11 mouse cellular contexts compared by ENCODE assay signal in the genomic region with DNA sequence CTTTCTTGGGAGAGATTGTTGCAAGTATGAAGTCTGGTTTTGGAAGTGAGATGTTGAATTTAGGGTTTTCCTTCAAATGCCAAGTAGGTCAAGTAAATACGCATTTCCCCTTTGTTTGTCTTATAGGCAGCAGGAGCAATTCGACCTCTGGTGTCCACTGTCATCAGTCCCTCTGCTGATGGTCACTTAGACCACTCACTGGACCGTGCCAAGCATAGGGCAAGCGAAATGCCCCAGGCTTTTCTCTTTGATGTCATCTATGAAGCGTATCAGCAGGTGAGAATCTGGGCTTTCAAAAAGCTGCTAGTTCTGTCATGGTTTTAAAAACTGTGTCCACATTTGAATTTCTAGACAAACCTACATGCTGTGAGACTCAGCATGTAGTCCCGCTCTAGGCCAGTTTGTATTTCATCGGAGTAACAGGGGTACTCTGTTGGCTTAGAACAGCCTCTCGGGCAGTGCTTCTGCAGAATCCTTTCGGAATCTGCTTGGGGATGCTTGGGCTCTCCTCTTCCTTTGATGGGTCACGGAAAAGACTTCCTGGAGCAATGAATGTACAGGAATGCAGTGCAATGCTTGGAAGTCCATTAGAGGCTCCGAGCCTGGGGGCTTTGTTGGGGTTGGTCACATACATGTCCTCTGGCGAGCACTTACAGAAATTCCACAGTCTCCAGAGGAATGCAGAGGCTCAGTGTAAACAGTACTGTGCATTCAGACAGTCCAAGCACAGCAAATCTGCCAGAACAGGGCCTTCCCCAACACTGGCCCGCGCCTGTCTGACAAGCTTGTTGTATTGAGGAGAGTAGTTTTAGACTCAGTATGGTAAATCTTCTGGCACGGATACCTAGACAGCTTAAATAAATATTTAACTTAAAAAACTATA. TPM values are rescaled to one million over a fixed set of nuclear protein-coding genes. Genes with fewer than 3 reads are reported as not detected.
DNase-seq lines count a peak whose midpoint lies in the region; ATAC-seq lines count a peak whose summit lies in the region.
"Had no signal": no experiment of that assay in that cellular context is flagged by ENCODE, and none has a peak within 500 bp of the region (broad histone marks: within the 10 kb centered on the region; RNA-seq: fewer than 3 reads in every experiment).

No protein-coding gene starts in this region.

- 84% methylated on average over 15 of the region's 15 CpGs for WGBS in limb, embryonic 11.5 days
- WGBS in limb, embryonic 10.5 days: 76% methylated on average over 15 of the region's 15 CpGs
- WGBS in embryonic facial prominence, embryonic 10.5 days: 51% methylated on average over 15 of the region's 15 CpGs
- 45% methylated on average over 15 of the region's 15 CpGs for WGBS in neural tube, embryonic 12.5 days

- H3K4me1 ChIP-seq in limb, embryonic 11.5 days (ENCODE audit: control insufficient read depth, insufficient read depth, low read length): no peaks in the 10 kb centered on the region
- H3K4me1 ChIP-seq in limb, embryonic 10.5 days: 0 out of 2 replicates have a peak, but pooled peaks cover 3% of the 10 kb centered on the region
- H3K4me1 ChIP-seq in embryonic facial prominence, embryonic 10.5 days: peaks cover 21% of the 10 kb centered on the region
- H3K4me1 ChIP-seq in neural tube, embryonic 12.5 days: no peaks in the 10 kb centered on the region; the same call in 1 of the 2 replicates
- H3K4me1 ChIP-seq: heart, embryonic 13.5 days had no signal

- no peak overlapping the region for H3K4me3 ChIP-seq in limb, embryonic 11.5 days (ENCODE audit: low read depth, low read length)
- H3K4me3 ChIP-seq in limb, embryonic 10.5 days: no peak overlapping the region
- H3K4me3 ChIP-seq in embryonic facial prominence, embryonic 10.5 days: no peak overlapping the region
- H3K4me3 ChIP-seq in neural tube, embryonic 12.5 days: no peak overlapping the region
- H3K4me3 ChIP-seq: heart, embryonic 13.5 days had no signal

- H3K27me3 ChIP-seq in limb, embryonic 11.5 days (ENCODE audit: control insufficient read depth, insufficient read depth, low read length): no peaks in the 10 kb centered on the region
- H3K27me3 ChIP-seq in limb, embryonic 10.5 days (ENCODE audit: low read depth, poor library complexity, severe bottlenecking): no peaks in the 10 kb centered on the region
- H3K27me3 ChIP-seq in embryonic facial prominence, embryonic 10.5 days (replicated peaks; ENCODE audit: low read depth, poor library complexity, severe bottlenecking): no peaks in the 10 kb centered on the region
- H3K27me3 ChIP-seq in neural tube, embryonic 12.5 days (replicated peaks): no peaks in the 10 kb centered on the region
- H3K27me3 ChIP-seq: heart, embryonic 13.5 days had no signal

- no peaks in the 10 kb centered on the region for H3K36me3 ChIP-seq in limb, embryonic 11.5 days (ENCODE audit: control insufficient read depth, insufficient read depth, low read length)
- no peaks in the 10 kb centered on the region for H3K36me3 ChIP-seq in limb, embryonic 10.5 days
- H3K36me3 ChIP-seq in embryonic facial prominence, embryonic 10.5 days (replicated peaks): no peaks in the 10 kb centered on the region
- H3K36me3 ChIP-seq in neural tube, embryonic 12.5 days: no peaks in the 10 kb centered on the region
- H3K36me3 ChIP-seq: heart, embryonic 13.5 days had no signal

- 0 out of 2 replicates have a peak, but pooled peaks have one; percentile 57 for ATAC-seq in limb, embryonic 11.5 days (ENCODE audit: insufficient number of reproducible peaks, low FRiP score, low TSS enrichment, low read depth)
- 0 out of 2 replicates have a peak, but pooled peaks have one; percentile 35 for ATAC-seq in neural tube, embryonic 12.5 days (ENCODE audit: low FRiP score, low read depth)

- no peak for DNase-seq in limb, embryonic 11.5 days (ENCODE audit: low spot score)
- no peak for DNase-seq in limb, embryonic 10.5 days (ENCODE audit: low spot score)
- peak; percentile 44 for DNase-seq in embryonic facial prominence, embryonic 10.5 days (ENCODE audit: low spot score)
- peak; percentile 7 for DNase-seq in kidney, adult 9 months
- no peak for DNase-seq in heart, adult 9 months (ENCODE audit: low spot score in 2 of 2)
- no peak for DNase-seq in layer of hippocampus, adult 9-10 months (ENCODE audit: low spot score)
- DNase-seq in spleen, adult 12 weeks (ENCODE audit: low spot score): no peak
- DNase-seq: right cerebral cortex, postnatal 14 days had no signal

- H3K27ac ChIP-seq in limb, embryonic 11.5 days (replicated peaks; ENCODE audit: low read depth, low read length): no peak overlapping the region
- no peak overlapping the region for H3K27ac ChIP-seq in limb, embryonic 10.5 days
- H3K27ac ChIP-seq in embryonic facial prominence, embryonic 10.5 days (replicated peaks): no peak overlapping the region
- H3K27ac ChIP-seq in neural tube, embryonic 12.5 days: no peak overlapping the region
- H3K27ac ChIP-seq: heart, embryonic 13.5 days; liver, embryonic 14.5 days had no signal

- H3K9me3 ChIP-seq in limb, embryonic 11.5 days (ENCODE audit: control insufficient read depth, low read length): no peaks in the 10 kb centered on the region
- H3K9me3 ChIP-seq in limb, embryonic 10.5 days (replicated peaks): no peaks in the 10 kb centered on the region
- no peaks in the 10 kb centered on the region for H3K9me3 ChIP-seq in embryonic facial prominence, embryonic 10.5 days
- no peaks in the 10 kb centered on the region for H3K9me3 ChIP-seq in neural tube, embryonic 12.5 days
- H3K9me3 ChIP-seq: heart, embryonic 13.5 days had no signal

- H3K9ac ChIP-seq in limb, embryonic 11.5 days (ENCODE audit: low read length): no peak overlapping the region
- H3K9ac ChIP-seq in neural tube, embryonic 12.5 days: no peak overlapping the region
- H3K9ac ChIP-seq: heart, embryonic 13.5 days; liver, embryonic 14.5 days had no signal

- no peak overlapping the region for H3K4me2 ChIP-seq in limb, embryonic 11.5 days (ENCODE audit: low read depth, severe bottlenecking)
- H3K4me2 ChIP-seq in neural tube, embryonic 12.5 days (replicated peaks): no peak overlapping the region
- H3K4me2 ChIP-seq: heart, embryonic 13.5 days had no signal

RNA-seq across cellular contexts. Expression of a gene that starts 44.4 kb away (rescaled TPM):
- 2.0 and 2.7 TPM in 2 replicates for polyA plus RNA-seq in limb, embryonic 11.5 days (2014; fragmentation: Nextera tagmentation; extraction: Ambion mirVana)
- 0.49 and 0.91 TPM in 2 replicates for polyA plus RNA-seq in limb, embryonic 10.5 days (2016; fragmentation: Nextera tagmentation; extraction: Ambion mirVana)
- polyA plus RNA-seq in embryonic facial prominence, embryonic 10.5 days (2016; fragmentation: Nextera tagmentation; extraction: Ambion mirVana): 0.64 and 0.68 TPM in 2 replicates
- polyA plus RNA-seq in neural tube, embryonic 12.5 days (2016; fragmentation: Nextera tagmentation; extraction: Ambion mirVana): 1.3 and 1.4 TPM in 2 replicates

RNA-seq across cellular contexts. Expression of a gene that starts 45.2 kb away (rescaled TPM):
- polyA plus RNA-seq in limb, embryonic 11.5 days (2014; fragmentation: Nextera tagmentation; extraction: Ambion mirVana): 5.1 and 5.5 TPM in 2 replicates
- polyA plus RNA-seq in limb, embryonic 10.5 days (2016; fragmentation: Nextera tagmentation; extraction: Ambion mirVana): 4.9 and 5.2 TPM in 2 replicates
- 7.3 and 9.1 TPM in 2 replicates for polyA plus RNA-seq in embryonic facial prominence, embryonic 10.5 days (2016; fragmentation: Nextera tagmentation; extraction: Ambion mirVana)
- polyA plus RNA-seq in neural tube, embryonic 12.5 days (2016; fragmentation: Nextera tagmentation; extraction: Ambion mirVana): 13.1 and 14.2 TPM in 2 replicates

Comparison
In these comparisons a context has a peak if more than half of its experiments do, and no peak if none do; other contexts are left out.
1. DNase-seq: peak in embryonic facial prominence, embryonic 10.5 days (single experiment) and kidney, adult 9 months (single experiment); none in limb, embryonic 11.5 days (single experiment), limb, embryonic 10.5 days (single experiment), heart, adult 9 months (0 of 2), layer of hippocampus, adult 9-10 months (single experiment) and spleen, adult 12 weeks (single experiment).